Mouse (Mus musculus) forebrain, embryonic 10.5 days (tissue): Measurements from ENCODE around the gene Jazf1. TPM values are rescaled to one million over a fixed set of nuclear protein-coding genes. Genes with fewer than 3 reads are reported as not detected.

Experiments
- polyA plus RNA-seq: library from polyadenylated mRNA; unstranded; fragments of >200 nt; fragmentation: Nextera tagmentation; extraction: Ambion mirVana; gene quantifications from 2 replicates; pipeline ENCODE4 v1.2.1, GENCODE M21; 2016

The Jazf1 gene
- polyA plus RNA-seq, 1 experiment from 2014 or later: 1.9 TPM

Other genes with a start within 250 kb of the Jazf1 start
- 22.9 and 24.5 TPM in 2 replicates for gene Creb5, start 218.6 kb upstream of the Jazf1 start, polyA plus RNA-seq